Mouse (Mus musculus): ENCODE data around the gene Stk4.
A peak's percentile ranks its signal among the peaks of the same experiment; 100 is the strongest.
"Not testable (repeated sequence)": the region's sequence is repeated elsewhere in the genome, so short reads cannot be mapped to it uniquely, and the experiment has no call there.

Gene Stk4

DNA sequence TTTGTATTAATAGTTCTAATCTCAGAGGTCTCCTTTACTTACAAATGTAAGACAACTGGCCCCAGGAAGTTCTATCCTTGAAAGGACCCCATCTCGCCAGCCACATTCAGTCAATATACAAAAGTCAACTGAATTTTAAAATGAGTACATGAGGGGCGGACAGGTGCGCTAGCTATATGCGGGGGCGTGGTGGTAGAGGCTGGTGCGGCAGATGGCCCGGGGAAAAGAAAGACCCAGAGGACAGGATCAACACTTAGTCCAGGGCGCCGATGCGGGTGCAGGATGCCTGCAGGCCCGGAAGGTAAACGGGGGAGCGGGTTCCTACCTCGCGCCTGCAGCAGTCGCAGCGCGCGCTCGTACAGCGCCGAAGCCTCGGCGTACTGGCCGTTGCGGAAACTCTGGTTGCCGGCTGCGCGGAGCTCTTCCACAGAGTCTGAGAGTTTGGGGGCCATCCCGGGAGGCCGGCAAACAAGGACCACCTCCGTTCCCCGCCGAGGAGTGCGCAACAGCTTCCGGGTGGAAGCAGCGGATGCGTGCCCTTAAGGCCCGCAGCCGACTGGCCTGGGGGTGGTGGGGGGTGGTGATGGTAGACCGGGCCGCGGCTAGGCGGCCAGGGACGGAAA, at the start of gene Stk4:
Stk4 (plus strand) TSS at position 181 of the 623 bp plus-strand sequence.
- DNase-seq, result peak; percentile 66

DNA sequence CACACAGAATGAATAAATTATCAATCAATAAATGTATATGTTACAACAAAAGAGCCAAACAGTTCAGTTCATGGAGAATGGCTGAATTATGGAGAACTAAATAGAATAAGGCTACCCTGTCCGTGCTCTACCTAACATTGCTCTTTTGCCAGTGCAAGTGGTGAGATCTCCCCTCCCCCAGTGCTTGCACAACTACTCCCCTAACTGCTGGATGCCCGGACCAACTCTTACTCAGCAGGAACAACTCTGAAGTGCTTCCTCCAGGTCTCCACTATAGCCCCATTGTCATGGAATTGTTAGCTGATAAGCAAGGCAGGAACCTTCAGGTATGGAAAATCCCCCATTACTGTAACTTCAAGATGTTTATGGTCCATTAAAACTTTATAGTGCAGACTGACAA, 48.0 kb upstream of the Stk4 start:
- no peak for DNase-seq

DNA sequence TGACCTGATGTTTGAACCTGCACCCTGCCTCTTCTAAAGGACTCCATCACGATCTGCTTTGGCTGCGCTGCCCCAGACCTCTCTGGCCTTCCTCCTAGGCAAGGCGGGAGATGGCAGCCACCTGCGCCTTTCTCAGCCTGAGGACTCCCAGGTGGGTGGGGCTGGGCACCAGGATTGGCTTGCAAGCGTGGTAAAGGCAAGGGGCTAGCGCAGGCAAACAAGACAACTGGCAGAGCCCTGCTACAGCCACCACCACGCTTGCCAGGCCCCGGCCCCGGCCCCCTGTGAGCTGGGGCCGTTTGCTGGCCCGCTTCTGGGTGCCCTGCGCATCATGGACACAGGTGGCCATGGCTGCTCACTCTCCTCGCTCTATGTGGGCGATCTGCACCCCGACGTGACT, 45.0 kb upstream of the Stk4 start, which contains the start of gene Pabpc1l:
Pabpc1l (plus strand) TSS at position 301 of the 400 bp plus-strand sequence.
- no peak for DNase-seq

DNA sequence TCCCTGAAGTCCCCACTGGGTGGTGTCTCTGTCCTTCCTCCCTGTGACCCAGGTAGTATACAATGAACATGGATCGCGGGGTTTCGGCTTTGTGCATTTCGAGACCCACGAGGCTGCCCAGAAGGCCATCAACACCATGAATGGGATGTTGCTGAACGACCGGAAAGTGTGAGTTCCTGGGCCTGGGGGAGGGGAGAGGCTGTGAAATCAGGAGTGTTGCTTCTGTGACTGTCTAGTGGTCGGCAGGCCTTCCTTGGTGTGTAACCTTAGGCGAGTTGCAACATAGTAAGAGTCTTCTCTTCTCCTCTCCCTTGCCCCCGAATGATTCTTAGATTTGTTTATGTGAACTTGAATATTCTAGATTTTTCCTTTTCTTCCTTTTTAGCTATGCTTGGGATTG, 39.0 kb upstream of the Stk4 start:
- no peak for DNase-seq

DNA sequence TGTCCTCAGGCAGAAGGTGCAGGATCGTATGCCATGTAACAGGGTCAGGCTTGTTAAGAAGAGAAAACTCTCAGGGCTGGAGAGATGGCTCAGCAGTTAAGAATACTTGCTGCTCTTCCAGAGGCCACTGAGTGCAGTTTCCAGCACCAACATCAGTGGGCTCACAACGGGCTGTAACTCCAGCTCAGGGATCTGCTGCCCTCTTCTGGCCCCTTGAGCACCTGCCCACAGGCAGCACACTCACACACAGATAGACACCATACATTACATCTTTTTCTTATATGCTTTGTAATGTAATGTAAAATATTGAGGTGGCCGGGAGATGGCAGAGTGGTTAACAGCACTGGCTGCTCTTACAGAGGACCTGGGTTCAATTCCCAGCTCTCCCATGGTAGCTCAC, 37.1 kb upstream of the Stk4 start:
- DNase-seq, result no peak

DNA sequence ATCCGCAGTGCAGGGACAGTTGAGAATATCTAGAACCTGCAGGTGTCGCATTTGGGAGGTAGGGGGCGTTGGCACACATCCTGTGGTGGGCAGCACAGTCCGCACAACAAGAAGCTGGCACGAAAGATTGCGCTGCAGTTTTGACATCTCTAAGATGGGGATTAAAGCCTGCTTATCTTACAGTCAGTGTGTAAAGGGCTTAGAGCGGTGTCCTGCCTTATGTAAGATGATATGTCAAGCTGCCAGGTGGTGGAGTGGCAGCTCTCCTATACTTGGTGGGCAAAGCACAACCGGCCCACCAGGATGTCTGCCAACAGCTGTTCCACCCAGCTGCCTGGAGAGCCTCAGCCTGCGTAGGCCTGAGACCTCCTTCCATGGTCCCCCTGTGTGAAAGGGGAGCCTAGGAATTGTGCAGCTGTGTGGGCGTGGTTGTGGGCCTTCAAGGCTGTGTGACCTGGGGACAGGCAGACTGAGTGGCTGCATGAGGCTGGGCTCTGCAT, 33.6 kb upstream of the Stk4 start:
- DNase-seq, result peak; percentile 23

DNA sequence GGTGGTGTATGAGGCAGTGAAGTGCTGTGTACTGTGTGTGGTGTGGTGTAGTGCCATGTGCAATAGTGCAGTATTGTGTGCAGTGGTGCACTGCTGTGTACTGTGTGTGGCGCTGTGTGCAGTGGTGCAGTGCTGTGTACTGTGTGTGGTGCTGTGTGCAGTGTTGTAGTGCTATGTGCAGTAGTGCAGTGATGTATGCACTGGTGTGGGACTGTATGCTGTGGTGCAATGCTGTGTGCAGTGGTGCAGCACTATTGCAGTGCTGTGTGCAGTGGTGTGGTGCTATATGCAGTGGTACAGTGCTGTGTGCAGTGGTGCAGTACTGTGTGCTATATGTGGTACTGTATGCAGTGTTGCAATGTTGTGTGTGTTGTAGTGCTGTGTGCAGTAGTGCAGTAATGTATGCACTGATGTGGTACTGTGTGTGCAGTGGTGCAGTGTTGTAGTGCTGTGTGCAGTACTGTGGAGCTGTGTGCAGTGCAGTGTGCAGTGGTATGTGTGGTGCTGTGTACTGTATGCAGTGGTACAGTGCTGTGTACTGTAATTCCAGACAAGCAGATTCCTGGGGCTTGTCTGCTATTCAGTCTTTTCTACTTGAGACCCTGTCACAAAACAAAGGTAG, 31.6 kb upstream of the Stk4 start:
- DNase-seq, result no peak

DNA sequence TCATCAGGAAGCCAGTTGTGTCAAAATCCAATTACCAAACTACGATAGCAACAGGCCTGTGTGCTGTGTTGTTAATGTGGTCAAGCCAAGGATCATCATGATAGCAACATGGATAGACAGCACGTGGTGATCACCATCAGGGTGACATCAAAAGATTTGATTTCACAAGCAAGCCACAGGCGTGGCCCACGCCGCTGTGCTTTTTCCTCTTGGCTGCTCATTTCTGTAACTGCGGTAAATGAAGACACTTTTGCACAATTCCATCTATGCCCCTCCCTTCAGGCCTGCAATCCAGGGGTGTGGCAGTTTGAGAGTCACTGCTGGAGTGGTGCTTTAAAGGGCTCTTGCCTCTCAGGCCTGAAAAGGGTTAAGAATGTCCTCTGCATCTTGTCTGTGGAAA, 29.2 kb upstream of the Stk4 start:
- no peak for DNase-seq

DNA sequence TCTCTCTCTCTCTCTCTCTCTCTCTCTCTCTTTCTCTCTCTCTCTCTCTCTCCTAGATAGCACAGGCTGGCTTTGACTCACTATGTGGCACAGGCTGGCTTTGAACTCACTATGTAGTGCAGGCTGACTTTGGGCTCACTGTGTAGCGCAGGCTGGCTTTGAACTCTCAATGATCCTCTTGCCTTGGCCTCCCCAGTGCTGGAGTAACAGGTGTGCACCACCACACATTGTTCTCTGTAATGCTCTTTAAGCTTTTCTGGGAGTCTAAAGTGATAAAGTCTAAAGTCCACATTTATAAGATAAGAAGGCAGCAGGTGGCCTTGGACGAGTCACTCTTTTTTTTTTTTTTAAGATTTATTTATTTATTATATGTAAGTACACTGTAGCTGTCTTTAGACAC, 28.6 kb upstream of the Stk4 start:
- DNase-seq, result no peak

DNA sequence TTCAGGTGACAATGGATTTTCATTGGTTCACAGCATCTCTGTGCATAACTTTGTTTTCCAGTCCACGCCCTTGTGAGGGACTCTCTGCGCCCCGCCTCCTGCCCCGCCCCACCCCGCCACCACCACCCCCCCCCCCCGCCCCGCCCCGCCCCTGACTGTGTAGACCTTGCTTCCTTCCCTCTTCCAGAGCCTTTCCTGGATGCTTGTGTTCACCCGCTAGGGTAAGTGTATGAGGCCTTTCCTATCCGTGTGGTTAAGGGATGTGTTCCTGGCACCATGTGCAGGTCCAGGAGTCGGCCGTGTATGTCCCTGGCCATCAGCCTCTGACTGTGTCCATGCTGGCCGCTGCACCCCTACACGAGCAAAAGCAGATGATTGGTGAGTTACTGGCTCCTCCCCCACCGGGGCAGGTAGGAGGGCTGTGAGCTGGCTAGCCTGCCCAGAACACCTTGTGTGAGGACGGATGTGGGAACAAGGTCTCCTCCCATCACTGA, 22.9 kb upstream of the Stk4 start:
- peak; percentile 45 for DNase-seq

DNA sequence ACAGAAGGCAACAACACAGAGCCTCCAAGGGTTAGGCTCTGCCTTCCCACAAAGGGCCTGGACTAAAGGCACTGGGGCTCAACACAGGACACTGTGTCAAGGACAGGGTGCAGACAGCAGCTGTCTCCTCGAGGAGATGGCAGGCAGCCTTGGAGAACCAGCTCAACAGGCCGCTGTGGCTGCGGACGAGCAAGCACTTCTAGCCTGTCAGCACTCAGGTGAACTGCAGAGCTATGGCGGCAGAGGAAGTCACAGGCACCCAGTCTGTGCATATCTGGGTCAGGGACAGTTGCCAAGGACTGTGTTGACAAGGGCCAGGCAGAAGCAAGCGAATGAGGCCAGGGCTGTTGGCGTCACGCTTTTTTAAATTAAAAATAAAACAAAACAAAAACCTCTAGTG, 16.4 kb upstream of the Stk4 start:
- no peak for DNase-seq

DNA sequence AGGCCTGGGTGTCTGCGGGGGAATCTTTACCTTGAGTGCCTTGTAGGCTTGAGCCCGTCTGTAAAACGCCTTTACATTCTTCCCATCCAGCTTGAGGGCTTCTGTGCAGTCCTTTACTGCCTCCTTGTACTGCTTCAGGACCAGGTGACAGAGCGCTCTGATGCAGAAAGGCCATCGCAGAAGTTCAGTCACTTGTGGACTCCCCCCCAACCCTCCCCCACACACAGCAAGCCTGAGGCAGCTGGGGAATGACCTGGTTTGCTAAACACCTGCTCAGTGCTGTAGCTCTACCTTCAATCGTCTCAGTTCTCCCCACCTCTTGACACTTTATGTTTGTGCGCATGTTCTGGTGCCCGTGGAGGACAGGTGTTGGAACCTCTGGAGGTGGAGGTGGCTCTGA, 15.5 kb upstream of the Stk4 start:
- DNase-seq, result no peak

DNA sequence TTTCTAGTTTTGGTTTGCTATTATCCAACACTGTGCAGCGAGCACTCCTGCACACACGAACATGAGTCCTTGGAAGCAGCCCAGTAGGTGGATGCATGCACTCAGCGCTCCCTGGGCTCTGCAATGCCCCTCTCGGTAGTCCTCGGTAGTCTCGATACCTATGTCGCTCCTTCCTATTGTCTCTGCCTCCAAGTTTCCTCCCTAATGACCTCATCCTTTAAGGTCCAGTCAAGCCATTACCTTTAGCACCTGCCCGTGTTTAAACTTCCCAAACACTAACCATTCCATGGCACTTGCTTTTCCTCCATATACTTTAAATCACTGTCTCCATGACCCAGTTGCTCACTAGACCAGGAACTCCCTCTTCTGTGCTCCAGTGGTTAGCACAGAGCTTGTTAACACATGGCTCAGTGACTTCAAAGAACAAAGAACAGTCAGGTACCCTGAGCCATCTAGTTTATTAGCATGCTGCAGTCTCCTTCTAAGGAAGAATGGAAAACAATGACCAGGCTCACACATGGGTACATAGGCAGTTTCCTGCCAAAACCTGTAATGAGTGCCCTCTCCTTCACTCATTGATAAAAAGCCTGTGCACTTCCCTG, 10.4 kb upstream of the Stk4 start:
- DNase-seq, result no peak

DNA sequence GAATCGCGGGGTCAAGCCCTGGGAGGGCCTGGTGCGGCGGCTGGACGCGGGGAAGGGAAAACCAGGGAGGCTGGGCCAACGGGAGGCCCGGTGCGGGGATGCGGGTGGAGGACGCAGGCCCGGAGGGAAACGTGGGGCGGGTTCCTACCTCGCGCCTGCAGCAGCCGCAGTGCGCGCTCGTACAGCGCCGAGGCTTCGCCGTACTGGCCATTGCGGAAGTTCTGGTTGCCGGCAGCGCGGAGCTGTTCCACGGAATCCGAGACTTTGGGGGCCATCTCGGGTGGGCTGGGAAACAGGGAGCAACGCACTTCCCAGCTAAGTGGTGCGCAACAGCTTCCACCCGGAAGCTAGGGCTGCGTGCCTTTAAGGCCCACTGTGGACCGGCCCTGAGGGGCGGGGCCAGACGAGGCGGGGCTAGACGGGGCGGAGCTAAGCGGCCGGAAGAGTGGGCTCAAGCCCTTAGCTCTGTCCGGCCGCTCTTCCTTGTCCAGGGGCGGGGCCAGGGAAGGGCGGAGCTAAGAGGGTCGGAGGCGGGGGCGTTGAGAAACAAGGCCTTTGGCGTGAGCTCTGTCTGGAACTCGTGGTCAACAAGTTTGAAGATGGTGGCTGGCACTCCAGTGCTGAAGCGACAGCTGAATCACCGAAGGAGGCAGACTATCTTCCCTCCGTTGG, 779 bp downstream of the Stk4 start, which contains the start of gene Tomm34:
Tomm34 (minus strand) TSS at position 405 of the 672 bp plus-strand sequence.
- DNase-seq, result peak; percentile 97

DNA sequence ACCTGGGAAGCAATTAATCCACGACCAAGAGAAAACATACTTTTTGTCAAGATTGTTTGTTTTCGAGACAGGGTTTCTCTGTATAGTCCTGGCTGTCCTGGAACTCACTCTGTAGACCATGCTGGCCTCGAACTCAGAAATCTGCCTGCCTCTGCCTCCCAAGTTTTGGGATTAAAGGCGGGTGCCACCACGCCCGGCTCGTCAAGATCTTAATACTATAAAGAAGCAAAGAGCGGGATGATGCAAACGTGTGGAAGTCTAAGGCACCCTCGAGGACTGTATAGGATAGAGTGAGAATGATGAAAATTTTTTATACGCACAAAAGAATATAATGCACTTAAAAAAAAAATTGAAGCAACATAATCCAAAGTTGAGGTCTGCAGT, 1.3 kb downstream of the Stk4 start:
- DNase-seq, result not testable (repeated sequence)

DNA sequence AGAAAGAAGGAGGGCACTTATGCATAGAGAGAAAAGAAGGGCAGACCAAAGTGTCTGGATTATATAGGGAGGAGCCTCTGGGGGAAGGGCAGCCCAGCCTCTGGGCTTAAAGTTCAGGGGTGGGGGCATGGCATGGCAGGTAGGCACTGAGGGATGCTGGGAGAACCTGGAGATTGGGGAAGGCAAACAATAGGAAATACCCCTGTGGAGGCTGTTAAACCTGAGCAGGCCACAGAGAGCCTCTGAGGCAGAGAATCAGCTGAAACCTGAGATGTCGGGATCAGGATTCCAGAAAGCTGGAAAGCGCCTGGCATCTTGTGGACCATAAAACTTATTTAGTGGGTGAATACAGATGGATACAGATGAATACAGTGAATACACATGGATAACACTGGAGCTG, 2.0 kb downstream of the Stk4 start:
- no peak for DNase-seq

DNA sequence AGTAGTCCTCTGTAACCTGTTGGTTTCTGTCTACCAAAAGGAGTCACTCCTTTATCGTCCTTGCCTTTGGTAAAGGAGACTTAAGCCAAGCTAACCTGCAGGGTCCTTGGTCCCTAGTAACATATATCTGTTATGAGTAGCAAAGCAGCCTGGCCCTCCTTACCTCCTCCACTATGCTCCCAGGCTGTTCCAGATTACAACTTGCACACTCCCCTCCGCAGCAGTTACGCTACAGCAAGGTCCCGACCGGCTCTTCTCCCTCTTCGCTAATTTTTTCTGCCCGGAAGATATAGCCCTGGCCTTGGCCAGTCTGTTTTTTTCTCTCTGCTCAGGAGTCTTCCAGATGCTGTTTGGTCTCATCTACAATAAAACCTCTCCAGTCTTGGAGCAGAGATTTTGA, 3.0 kb downstream of the Stk4 start:
- DNase-seq, result no peak

DNA sequence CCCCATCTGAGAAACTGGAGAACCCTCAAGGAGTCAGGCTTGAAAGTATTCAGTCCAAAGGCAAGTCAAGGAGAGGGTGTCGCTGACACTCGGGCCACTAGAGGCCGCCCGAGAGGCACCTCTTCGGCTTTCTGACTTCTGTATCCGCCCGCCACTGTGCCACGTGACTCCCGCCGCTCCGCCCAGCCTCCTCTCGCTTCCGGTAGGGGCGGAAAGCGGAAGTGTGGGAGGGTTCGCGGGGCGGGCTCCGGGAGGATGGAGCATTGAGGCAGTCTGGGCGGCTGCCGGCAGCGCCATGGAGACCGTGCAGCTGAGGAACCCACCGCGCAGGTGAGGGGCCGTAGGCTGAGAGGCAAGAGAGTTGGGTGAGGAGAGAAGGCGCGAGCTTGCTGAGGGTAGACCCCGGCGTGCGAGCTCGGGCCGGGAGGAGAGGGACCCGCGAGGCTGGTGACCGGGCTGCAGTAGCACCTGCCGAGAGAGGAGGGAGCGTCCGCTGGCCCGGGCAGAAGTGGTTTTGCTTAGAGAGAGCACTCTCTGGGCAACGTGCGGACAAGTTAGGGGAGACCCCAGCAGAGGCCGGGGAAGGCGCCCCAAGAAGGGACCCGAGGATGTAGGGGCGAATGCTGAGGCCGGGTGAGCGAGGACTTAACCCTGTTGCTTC, 3.9 kb downstream of the Stk4 start:
- peak; percentile 98 for DNase-seq

DNA sequence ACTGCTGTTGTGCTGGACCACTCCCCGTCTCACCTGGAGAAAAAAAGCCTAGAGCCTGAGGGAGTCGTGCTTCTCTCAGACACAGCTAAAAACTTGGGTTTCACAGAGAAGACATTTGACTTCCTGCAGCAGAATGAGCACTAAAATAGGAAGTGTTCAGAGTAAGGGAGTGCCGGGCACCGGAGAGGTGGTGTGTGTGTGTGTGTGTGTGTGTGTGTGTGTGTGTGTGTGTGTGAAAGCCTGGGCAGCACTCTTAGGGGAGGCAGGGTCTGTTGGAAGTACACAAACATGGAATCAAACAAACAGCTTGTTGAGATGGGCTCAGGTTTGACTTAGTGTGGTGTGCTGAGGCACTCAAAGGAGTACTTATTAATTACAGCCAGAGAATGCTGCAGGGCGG, 5.0 kb downstream of the Stk4 start:
- no peak for DNase-seq

DNA sequence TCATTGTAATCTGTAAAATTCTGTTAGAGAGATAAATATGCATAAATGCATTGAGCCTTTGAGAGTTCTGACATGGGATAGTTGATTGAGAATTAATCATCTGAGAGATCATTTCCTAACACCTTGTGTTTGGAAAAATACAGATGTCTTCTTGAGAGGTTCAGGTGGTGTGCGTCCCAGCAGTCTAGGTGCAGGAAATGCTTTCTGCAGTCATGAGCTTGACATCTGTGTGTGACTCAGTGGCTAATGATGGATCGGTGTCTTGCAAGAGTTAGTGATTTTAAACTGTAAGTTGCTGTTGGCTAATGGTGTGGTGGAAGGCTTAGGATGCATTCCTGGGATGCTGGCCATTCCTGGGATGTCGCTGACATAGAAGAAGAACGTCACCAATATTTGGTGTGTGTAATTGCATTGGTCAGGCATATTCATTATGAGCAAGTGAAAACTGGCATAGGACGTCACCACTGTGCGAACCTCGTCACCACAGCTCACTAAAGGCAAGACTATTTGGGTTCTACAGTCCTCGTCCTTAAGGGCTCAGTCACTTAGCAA, 6.8 kb downstream of the Stk4 start:
- no peak for DNase-seq

DNA sequence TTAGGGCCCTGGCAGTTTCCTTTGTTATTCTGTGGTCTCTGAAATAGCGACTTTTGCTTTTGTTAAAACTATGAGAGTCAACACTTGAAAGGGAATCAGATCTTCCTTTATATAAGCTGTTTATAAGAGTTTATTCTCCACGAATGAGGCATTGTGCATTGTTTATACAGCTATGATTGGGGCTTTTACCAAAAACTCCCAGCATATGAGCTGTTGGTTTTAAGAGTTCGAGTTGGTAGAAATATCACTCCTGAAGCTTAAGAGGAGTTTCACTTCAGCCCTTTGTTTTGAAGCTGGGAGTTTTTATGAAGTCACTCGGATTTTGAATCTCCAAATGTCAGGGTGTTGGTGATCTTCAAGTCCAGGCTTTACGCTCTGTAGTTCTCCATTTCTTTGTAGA, 7.8 kb downstream of the Stk4 start:
- DNase-seq, result no peak

DNA sequence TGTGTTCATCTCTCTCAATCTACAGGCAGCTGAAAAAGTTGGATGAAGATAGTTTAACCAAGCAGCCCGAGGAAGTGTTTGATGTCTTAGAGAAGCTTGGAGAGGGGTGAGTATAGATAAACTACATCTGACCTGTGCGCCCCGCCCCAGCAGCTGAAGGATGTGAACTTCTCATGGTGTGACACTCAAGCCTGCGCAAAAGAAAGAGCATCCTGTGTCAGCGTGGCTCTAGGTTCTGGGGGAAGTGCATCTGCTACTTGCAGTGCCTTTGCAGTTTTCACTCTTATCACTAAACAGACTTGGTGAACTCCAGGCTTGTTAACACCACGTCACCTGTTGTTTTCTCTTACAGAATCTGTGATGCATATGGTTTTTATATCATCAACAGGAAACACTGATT, 9.4 kb downstream of the Stk4 start:
- no peak for DNase-seq

DNA sequence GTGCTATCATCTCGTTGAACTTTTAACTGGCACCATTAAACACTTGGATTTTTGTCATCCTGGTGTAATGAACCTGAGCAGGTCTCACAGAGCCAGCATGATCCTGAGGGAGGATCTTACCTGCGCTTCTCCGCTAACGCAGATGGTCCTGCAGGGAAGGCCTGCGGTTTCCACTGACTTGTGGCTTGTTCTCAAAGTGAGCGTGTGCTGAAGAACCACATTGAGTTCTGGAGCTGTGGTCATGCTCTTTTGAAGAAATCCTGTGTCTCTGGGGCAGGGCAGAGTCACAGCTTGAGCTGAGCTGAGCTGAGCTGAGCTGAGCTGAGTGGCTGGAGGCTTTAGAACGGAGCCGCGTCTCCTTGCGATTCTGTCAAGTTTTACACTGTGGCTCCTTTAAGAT, 11.5 kb downstream of the Stk4 start:
- no peak for DNase-seq
